Mouse (Mus musculus): ENCODE data around the gene Plk3.

DNA sequence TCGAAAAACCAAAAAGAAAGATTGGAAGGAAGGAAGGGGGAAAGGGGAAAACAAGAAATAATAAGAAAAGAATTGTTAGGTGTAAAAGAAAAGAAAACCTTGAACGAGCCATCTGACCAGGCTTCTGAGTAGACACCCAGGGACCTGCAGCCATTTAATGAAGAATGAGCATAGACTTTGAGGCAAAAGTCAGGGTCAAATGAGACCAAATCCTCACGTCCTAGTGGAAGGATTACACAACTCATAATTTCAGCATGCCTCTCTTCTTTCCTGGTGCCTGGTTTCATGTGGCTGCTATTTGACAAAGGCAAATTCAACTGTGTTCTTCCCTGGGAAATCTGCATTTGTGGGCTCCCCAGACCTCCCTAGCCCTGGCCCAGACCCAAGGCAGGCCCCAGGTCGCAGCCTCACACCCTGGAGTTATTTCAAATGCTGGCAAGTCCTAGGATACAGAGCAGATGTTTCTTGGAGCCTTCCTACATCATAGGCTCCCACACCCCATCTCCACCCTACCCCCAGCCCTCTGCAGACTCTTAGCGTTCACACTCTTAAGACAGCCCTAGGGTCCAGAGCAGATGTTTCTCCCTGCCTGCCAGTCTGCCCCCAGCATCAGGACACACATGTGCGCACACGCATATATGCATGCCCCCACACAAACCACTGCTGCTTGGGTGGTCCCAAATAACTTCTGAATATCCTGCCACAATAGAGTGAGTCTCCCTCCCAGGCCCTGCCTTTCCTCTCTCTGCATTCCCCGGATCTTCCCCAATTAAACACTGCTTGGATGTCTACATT is 35.6 kb downstream of the Plk3 start:
- TF ChIP-seq CTCF (IDR thresholded peaks at IDR 0.05; ENCODE audit: low read depth), result no peak
- no peak for TF ChIP-seq EP300 (IDR thresholded peaks at IDR 0.05; ENCODE audit: low read depth)

All from heart, postnatal 0 days (tissue).